Mouse (Mus musculus) stomach, postnatal 0 days (tissue): ENCODE results near the gene Ociad1. TPM values are rescaled to one million over a fixed set of nuclear protein-coding genes. Genes with fewer than 3 reads are reported as not detected.

Experiments
- ATAC-seq: fragments of 200-750 bp; cut with Nextera tagmentation; 2 replicates; pipeline ENCODE4 v1.8.0; 2017; ENCODE audit not compliant: low FRiP score, low TSS enrichment
- DNase-seq: peaks from one replicate; pipeline ENCODE4 v3.0.0-alpha.2; 2016; ENCODE audit warnings: low spot score
- H3K27ac ChIP-seq: fragments of 300-500 bp; sonication (generic); replicated peaks from 2 replicates; pipeline ENCODE4 v1.5.1; 2014; ENCODE audit warnings: mild to moderate bottlenecking, control low read depth
- H3K27me3 ChIP-seq: fragments of 300-500 bp; sonication (generic); 2 replicates; pipeline ENCODE4 v1.6.1; 2014; ENCODE audit warnings: low read length; ENCODE audit not compliant: control insufficient read depth, insufficient read depth
- H3K36me3 ChIP-seq: fragments of 300-500 bp; sonication (generic); 2 replicates; pipeline ENCODE4 v1.6.1; 2014; ENCODE audit warnings: low read length, mixed read lengths; ENCODE audit not compliant: control insufficient read depth, insufficient read depth
- H3K4me1 ChIP-seq: fragments of 300-500 bp; sonication (generic); replicated peaks from 2 replicates; pipeline ENCODE4 v1.6.1; 2014; ENCODE audit warnings: antibody characterized with exemption; ENCODE audit not compliant: control insufficient read depth, insufficient read depth
- H3K4me2 ChIP-seq: fragments of 300-500 bp; sonication (generic); replicated peaks from 2 replicates; pipeline ENCODE4 v1.6.1; 2014; ENCODE audit warnings: low read depth, mild to moderate bottlenecking, control low read depth, moderate library complexity
- H3K4me3 ChIP-seq: fragments of 300-500 bp; sonication (generic); 2 replicates; pipeline ENCODE4 v1.5.1; 2014; ENCODE audit warnings: low read depth, low read length, control low read depth
- H3K9ac ChIP-seq: fragments of 300-500 bp; sonication (generic); 2 replicates; pipeline ENCODE4 v1.6.1; 2014; ENCODE audit warnings: mild to moderate bottlenecking, low read length, control low read depth, mixed read lengths
- H3K9me3 ChIP-seq: fragments of 300-500 bp; sonication (generic); 2 replicates; pipeline ENCODE4 v1.6.1; 2016; ENCODE audit warnings: low read length; ENCODE audit not compliant: control insufficient read depth
- CTCF ChIP-seq: IDR thresholded peaks from 2 replicates; pipeline ENCODE4 v1.5.1; 2016; ENCODE audit warnings: antibody characterized with exemption, low read depth, mild to moderate bottlenecking, moderate library complexity
- EP300 ChIP-seq: optimal IDR thresholded peaks from 2 replicates; pipeline ENCODE3; 2016; ENCODE audit warnings: antibody characterized with exemption
- WGBS: fragments of 180-500 bp; shearing (Covaris S2); extraction: QIAGEN DNeasy Blood & Tissue Kit; methylation state at CpG from one replicate; pipeline ENCODE4 v1.1.7; 2014; 5-methylcytosine and 5-hydroxymethylcytosine counted together
- polyA plus RNA-seq: library from polyadenylated mRNA; unstranded; fragments of >200 nt; fragmentation: Nextera tagmentation; extraction: Ambion mirVana; gene quantifications from 2 replicates; pipeline ENCODE4 v1.2.1, GENCODE M21; 2015

Gene Ociad1
- polyA plus RNA-seq, 1 experiment from 2014 or later = 169 TPM

DNA sequence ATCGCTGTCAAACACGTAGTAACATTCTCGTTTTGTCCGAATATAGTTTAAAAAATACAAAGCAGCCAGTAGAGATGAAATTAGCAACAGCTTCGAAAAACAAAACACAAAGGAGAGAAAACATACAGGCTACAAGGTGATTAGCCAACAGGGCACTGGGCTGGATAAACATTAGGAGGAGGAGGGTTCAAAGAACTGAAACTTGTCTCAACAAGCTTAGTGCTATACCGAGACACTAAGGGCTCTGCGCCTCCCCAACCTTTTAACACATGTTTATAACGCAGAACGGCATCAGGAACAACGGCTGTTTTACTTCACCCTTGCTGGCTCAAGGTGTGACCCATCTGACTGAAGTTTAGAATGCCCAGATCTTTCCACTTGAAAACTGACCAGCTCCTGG, 13.4 kb upstream of the Ociad1 start:
- Histone ChIP-seq H3K4me3 (no peak overlapping the region), H3K4me2 (no peak overlapping the region; the same call in 1 of the 2 replicates), H3K9me3 (no peaks in the 10 kb centered on the region), H3K36me3 (no peaks in the 10 kb centered on the region), H3K4me1 (peaks cover 6% of the 10 kb centered on the region; the same call in 1 of the 2 replicates), H3K27me3 (no peaks in the 10 kb centered on the region), H3K27ac (peak overlapping the region; percentile 30), H3K9ac (no peak overlapping the region)
- 33% methylated on average over 10 of the region's 10 CpGs for WGBS
- no peak for DNase-seq
- ATAC-seq = peak; percentile 59; the same call in 1 of the 2 replicates
- TF ChIP-seq CTCF (no peak), EP300 (no peak)

DNA sequence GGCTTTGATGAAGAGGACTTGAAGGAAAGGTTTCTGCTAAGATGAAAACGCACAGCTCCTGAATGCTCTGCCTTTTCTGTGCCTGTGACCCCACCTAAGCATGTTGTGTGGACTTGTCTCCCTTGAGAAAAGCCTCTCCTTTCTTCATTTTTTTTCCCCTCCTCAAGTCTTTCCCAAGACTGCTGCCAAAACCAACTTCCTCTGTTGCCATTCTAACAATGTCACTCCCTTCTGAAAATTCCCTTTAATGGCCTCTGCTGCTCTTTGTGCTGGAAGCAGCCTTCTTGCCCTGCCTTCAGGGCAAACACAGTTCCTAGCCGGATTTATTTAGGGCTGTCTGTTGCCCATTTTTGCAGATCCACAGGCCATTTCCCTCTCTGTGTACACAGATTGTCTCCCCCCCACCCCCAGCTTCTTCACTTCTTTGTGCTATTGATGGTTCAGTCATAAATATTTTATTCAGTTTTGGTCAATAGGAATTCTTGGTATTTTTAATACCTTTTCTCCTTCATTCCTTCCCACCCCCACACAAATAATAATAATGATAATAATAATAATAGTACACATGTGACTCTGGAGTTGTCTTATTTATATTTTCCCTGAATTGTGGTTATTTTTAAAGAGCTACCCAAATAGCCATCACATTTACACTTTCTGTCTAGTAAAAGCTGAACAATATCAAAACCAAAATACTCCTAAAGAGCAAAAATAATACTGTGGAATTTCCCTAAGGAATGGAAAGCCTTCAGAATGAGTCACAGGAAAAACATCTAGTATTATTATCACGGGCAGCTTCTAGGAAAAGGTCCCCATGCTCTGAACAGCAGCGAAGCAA, 12.6 kb upstream of the Ociad1 start:
- DNase-seq (no peak), ATAC-seq (no peak)
- no peaks in the 10 kb centered on the region for H3K9me3 ChIP-seq
- no peaks in the 10 kb centered on the region for H3K36me3 ChIP-seq
- no peak overlapping the region for H3K9ac ChIP-seq
- 22% methylated on average over 4 of the region's 4 CpGs for WGBS
- H3K27ac ChIP-seq = peak overlapping the region; percentile 30
- H3K4me3 ChIP-seq = no peak overlapping the region
- peaks cover 6% of the 10 kb centered on the region; the same call in 1 of the 2 replicates for H3K4me1 ChIP-seq
- H3K4me2 ChIP-seq = no peak overlapping the region
- no peak for TF ChIP-seq CTCF
- TF ChIP-seq EP300 = no peak
- H3K27me3 ChIP-seq = no peaks in the 10 kb centered on the region

DNA sequence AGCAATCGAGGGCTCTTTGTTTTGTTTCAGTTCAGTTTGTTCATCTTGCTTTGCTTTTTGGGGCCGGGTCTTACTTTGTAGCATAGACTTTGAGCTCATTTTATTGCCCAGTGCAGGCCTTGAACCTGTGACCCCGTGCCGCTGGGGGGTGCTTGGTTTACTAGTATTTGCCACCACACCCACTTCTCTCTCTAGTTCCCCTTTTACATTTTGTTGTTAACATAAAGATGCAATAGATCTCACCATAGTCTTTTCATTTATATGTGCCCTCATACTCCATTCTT, 12.1 kb upstream of the Ociad1 start:
- 48% methylated on average over 4 of the region's 4 CpGs for WGBS
- Histone ChIP-seq H3K4me1 (peaks cover 6% of the 10 kb centered on the region; the same call in 1 of the 2 replicates), H3K4me2 (no peak overlapping the region), H3K27ac (no peak overlapping the region), H3K27me3 (no peaks in the 10 kb centered on the region), H3K36me3 (no peaks in the 10 kb centered on the region), H3K4me3 (no peak overlapping the region), H3K9me3 (no peaks in the 10 kb centered on the region), H3K9ac (no peak overlapping the region)
- DNase-seq = no peak
- ATAC-seq = no peak
- no peak for TF ChIP-seq EP300
- TF ChIP-seq CTCF = no peak

DNA sequence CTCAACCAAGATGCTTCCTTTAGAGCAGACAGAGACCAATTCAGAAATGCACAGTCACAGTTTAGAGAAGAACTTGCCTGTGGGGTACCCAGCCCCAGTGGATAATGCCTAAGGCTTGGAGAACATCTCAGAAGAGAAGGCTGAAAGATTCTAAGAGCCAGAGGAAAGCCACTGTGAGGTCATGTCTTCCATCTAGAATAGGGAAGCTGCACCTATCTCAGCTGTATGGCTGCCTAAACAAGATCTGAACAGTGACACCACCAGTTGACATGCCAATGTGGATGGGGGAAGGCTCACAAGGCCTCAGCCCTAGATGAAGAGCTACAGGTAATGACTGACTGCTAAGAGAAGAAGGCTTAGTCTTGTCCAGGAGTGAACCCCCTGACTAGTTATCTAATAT, 8.5 kb upstream of the Ociad1 start:
- no peaks in the 10 kb centered on the region for H3K9me3 ChIP-seq
- TF ChIP-seq CTCF (no peak), EP300 (no peak)
- H3K4me3 ChIP-seq = no peak overlapping the region
- H3K9ac ChIP-seq = no peak overlapping the region
- H3K4me2 ChIP-seq = no peak overlapping the region
- no peaks in the 10 kb centered on the region for H3K27me3 ChIP-seq
- no peaks in the 10 kb centered on the region for H3K36me3 ChIP-seq
- peaks cover 6% of the 10 kb centered on the region; the same call in 1 of the 2 replicates for H3K4me1 ChIP-seq
- H3K27ac ChIP-seq = no peak overlapping the region
- no peak for ATAC-seq
- no peak for DNase-seq

DNA sequence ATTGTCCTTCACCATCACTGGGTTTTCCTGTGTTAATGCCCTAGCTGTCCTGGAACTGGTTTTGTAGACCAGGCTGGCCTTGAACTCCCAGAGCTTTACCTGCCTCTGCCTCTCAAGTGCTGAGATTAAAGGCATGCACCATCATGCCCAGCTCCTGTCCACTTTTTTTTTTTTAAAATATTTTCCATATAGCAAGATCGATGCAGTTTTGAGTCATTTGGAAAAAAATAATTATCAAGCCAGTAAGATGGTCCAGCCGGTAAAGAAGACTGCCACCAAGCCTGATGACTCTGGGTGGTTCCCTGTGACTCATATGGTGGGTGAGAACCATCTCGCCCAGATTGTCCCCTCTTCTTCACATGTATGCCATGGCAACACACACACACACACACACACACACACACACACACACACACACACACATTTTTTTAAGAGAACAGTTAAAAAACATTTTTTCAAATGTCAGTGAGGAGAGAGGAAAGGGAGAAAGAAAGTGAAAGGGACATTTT, 7.1 kb upstream of the Ociad1 start:
- Histone ChIP-seq H3K4me2 (no peak overlapping the region), H3K36me3 (no peaks in the 10 kb centered on the region), H3K4me3 (no peak overlapping the region), H3K9me3 (no peaks in the 10 kb centered on the region), H3K27ac (no peak overlapping the region), H3K4me1 (no peaks in the 10 kb centered on the region; the same call in 1 of the 2 replicates), H3K9ac (no peak overlapping the region), H3K27me3 (no peaks in the 10 kb centered on the region)
- no peak for TF ChIP-seq EP300
- no peak for TF ChIP-seq CTCF
- WGBS = 54% methylated on average over 3 of the region's 3 CpGs
- DNase-seq = no peak
- ATAC-seq = no peak

DNA sequence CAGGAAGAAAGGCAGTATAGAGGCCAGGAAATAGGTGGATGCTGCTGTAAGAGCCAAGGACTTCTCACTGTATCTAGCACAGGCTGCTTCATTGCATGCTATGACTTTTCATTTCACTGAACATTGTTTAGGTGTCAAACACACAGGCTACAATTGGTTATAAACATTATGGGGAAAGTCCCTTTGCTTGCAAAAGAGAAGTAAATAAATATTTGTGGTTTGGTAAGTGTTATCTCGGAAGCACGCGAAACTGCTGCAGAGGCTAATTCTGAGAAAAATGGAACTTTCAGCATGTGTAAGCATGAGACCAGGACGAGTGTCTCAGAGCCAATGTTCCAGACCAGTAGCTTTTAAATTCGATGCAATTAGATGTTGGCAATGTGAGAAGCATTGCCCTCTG, 6.0 kb upstream of the Ociad1 start:
- no peak for DNase-seq
- no peaks in the 10 kb centered on the region for H3K27me3 ChIP-seq
- ATAC-seq = no peak
- no peaks in the 10 kb centered on the region for H3K4me1 ChIP-seq
- H3K9me3 ChIP-seq = no peaks in the 10 kb centered on the region
- no peak overlapping the region for H3K9ac ChIP-seq
- no peak for TF ChIP-seq CTCF
- TF ChIP-seq EP300 = no peak
- no peak overlapping the region for H3K4me3 ChIP-seq
- H3K36me3 ChIP-seq = no peaks in the 10 kb centered on the region
- H3K27ac ChIP-seq = no peak overlapping the region
- 59% methylated on average over 5 of the region's 5 CpGs for WGBS
- H3K4me2 ChIP-seq = no peak overlapping the region
